8 mouse cellular contexts compared by ENCODE assay signal in the genomic region with DNA sequence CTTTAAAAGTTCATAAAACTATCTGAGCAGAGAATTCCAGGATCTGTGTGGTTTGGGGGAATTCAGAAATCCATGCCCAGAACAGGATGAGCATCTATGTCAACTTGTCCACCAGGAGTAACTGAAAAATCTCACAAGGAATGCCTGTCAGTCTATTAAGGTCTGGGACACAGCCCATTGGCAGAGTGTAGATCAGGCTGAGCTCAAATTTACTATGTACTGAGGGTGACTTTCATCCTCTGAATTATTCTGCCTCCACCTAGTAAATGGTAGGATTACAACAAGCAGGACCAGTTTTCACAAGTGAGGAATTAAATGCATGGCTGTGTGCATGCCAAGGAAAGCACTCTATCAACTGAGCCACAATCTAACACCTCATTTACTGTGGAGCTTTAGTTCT. TPM values are rescaled to one million over a fixed set of nuclear protein-coding genes. Genes with fewer than 3 reads are reported as not detected.
A peak's percentile ranks its signal among the peaks of the same experiment; 100 is the strongest.
DNase-seq lines count a peak whose midpoint lies in the region; ATAC-seq and TF ChIP-seq lines count a peak whose summit lies in the region.
"Had no signal": no experiment of that assay in that cellular context is flagged by ENCODE, and none has a peak within 500 bp of the region (broad histone marks: within the 10 kb centered on the region; RNA-seq: fewer than 3 reads in every experiment).

No protein-coding gene starts in this region.

- no peaks in the 10 kb centered on the region for H3K27me3 ChIP-seq in intestine, embryonic 14.5 days (replicated peaks; ENCODE audit: control insufficient read depth, insufficient read depth, low read length)
- no peaks in the 10 kb centered on the region for H3K27me3 ChIP-seq in intestine, postnatal 0 days (replicated peaks; ENCODE audit: control insufficient read depth, insufficient read depth, low read length)
- H3K27me3 ChIP-seq in embryonic facial prominence, embryonic 13.5 days = no peaks in the 10 kb centered on the region
- H3K27me3 ChIP-seq in forebrain, embryonic 16.5 days (replicated peaks; ENCODE audit: control insufficient read depth, insufficient read depth, low read length) = no peaks in the 10 kb centered on the region
- no peaks in the 10 kb centered on the region for H3K27me3 ChIP-seq in midbrain, embryonic 16.5 days (ENCODE audit: control insufficient read depth, insufficient read depth, low read depth, low read length)

- TF ChIP-seq CTCF in intestine, postnatal 0 days (IDR thresholded peaks at IDR 0.05; ENCODE audit: low read depth) = no peak

- peaks cover 13% of the 10 kb centered on the region for H3K4me1 ChIP-seq in intestine, embryonic 14.5 days (replicated peaks; ENCODE audit: control insufficient read depth, insufficient read depth, low read length)
- H3K4me1 ChIP-seq in intestine, postnatal 0 days (replicated peaks; ENCODE audit: control insufficient read depth, insufficient read depth, low read length) = no peaks in the 10 kb centered on the region
- peaks cover 12% of the 10 kb centered on the region for H3K4me1 ChIP-seq in embryonic facial prominence, embryonic 13.5 days
- H3K4me1 ChIP-seq in forebrain, embryonic 16.5 days (replicated peaks; ENCODE audit: control insufficient read depth, insufficient read depth, low read length) = peaks cover 20% of the 10 kb centered on the region
- peaks cover 2% of the 10 kb centered on the region; the same call in 1 of the 2 replicates for H3K4me1 ChIP-seq in midbrain, embryonic 16.5 days (ENCODE audit: control insufficient read depth, insufficient read depth, low read length)

- H3K27ac ChIP-seq in intestine, embryonic 14.5 days (ENCODE audit: low read depth) = peak overlapping the region; percentile 67; the same call in 1 of the 2 replicates
- no peak overlapping the region for H3K27ac ChIP-seq in intestine, postnatal 0 days (ENCODE audit: low read depth, low read length)
- peak overlapping the region; percentile 82 for H3K27ac ChIP-seq in embryonic facial prominence, embryonic 13.5 days
- H3K27ac ChIP-seq in forebrain, embryonic 16.5 days (ENCODE audit: low read length) = peak overlapping the region; percentile 88
- H3K27ac ChIP-seq in midbrain, embryonic 16.5 days (ENCODE audit: low read length) = peak overlapping the region; percentile 50
- H3K27ac ChIP-seq: left cerebral cortex, adult 2 months had no signal

- no peak overlapping the region for H3K4me2 ChIP-seq in intestine, embryonic 14.5 days (ENCODE audit: low read length)
- no peak overlapping the region for H3K4me2 ChIP-seq in intestine, postnatal 0 days (replicated peaks; ENCODE audit: low read depth)
- H3K4me2 ChIP-seq in embryonic facial prominence, embryonic 13.5 days = no peak overlapping the region
- H3K4me2 ChIP-seq in forebrain, embryonic 16.5 days (ENCODE audit: low read length) = no peak overlapping the region
- H3K4me2 ChIP-seq in midbrain, embryonic 16.5 days (ENCODE audit: low read length) = no peak overlapping the region

- no peaks in the 10 kb centered on the region for H3K9me3 ChIP-seq in intestine, embryonic 14.5 days (ENCODE audit: control insufficient read depth, low read length)
- H3K9me3 ChIP-seq in intestine, postnatal 0 days (ENCODE audit: control insufficient read depth) = no peaks in the 10 kb centered on the region
- H3K9me3 ChIP-seq in embryonic facial prominence, embryonic 13.5 days = no peaks in the 10 kb centered on the region
- H3K9me3 ChIP-seq in forebrain, embryonic 16.5 days (ENCODE audit: control insufficient read depth, low read length) = no peaks in the 10 kb centered on the region
- no peaks in the 10 kb centered on the region for H3K9me3 ChIP-seq in midbrain, embryonic 16.5 days (replicated peaks; ENCODE audit: control insufficient read depth, low read length, poor library complexity, severe bottlenecking)

- no peak overlapping the region for H3K9ac ChIP-seq in intestine, embryonic 14.5 days (ENCODE audit: low read length)
- no peak overlapping the region for H3K9ac ChIP-seq in intestine, postnatal 0 days (ENCODE audit: low read depth, low read length)
- H3K9ac ChIP-seq in embryonic facial prominence, embryonic 13.5 days = no peak overlapping the region
- no peak overlapping the region for H3K9ac ChIP-seq in forebrain, embryonic 16.5 days (replicated peaks; ENCODE audit: low read depth, low read length)
- no peak overlapping the region for H3K9ac ChIP-seq in midbrain, embryonic 16.5 days (ENCODE audit: low read depth, low read length)

- no peak for DNase-seq in intestine, embryonic 14.5 days (ENCODE audit: low spot score)
- DNase-seq in left cerebral cortex, adult 8-10 months (ENCODE audit: low spot score in 2 of 2) = no peak
- DNase-seq in cerebellum, adult 8-10 months = no peak

- ATAC-seq in intestine, embryonic 14.5 days (replicated peaks; ENCODE audit: low FRiP score, low TSS enrichment, low read depth) = no peak
- ATAC-seq in intestine, postnatal 0 days = no peak
- ATAC-seq in embryonic facial prominence, embryonic 13.5 days (ENCODE audit: insufficient number of reproducible peaks, insufficient read depth, low FRiP score, low TSS enrichment, low read depth) = no peak
- no peak for ATAC-seq in forebrain, embryonic 16.5 days
- no peak for ATAC-seq in midbrain, embryonic 16.5 days

- peaks cover 8% of the 10 kb centered on the region for H3K36me3 ChIP-seq in intestine, embryonic 14.5 days (ENCODE audit: control insufficient read depth, insufficient read depth, low read length)
- H3K36me3 ChIP-seq in intestine, postnatal 0 days (ENCODE audit: control insufficient read depth, insufficient read depth) = peaks cover 6% of the 10 kb centered on the region
- H3K36me3 ChIP-seq in embryonic facial prominence, embryonic 13.5 days = peaks cover 6% of the 10 kb centered on the region; the same call in 1 of the 2 replicates
- H3K36me3 ChIP-seq in forebrain, embryonic 16.5 days (ENCODE audit: control insufficient read depth, insufficient read depth) = 0 out of 2 replicates have a peak, but pooled peaks cover 3% of the 10 kb centered on the region
- peaks cover 4% of the 10 kb centered on the region; the same call in 1 of the 2 replicates for H3K36me3 ChIP-seq in midbrain, embryonic 16.5 days (ENCODE audit: control insufficient read depth, insufficient read depth, low read length)

- H3K4me3 ChIP-seq in intestine, embryonic 14.5 days (ENCODE audit: low read depth, low read length) = no peak overlapping the region
- no peak overlapping the region for H3K4me3 ChIP-seq in intestine, postnatal 0 days (ENCODE audit: low read depth, low read length)
- H3K4me3 ChIP-seq in embryonic facial prominence, embryonic 13.5 days = no peak overlapping the region
- no peak overlapping the region for H3K4me3 ChIP-seq in forebrain, embryonic 16.5 days (replicated peaks; ENCODE audit: low read length)
- H3K4me3 ChIP-seq in midbrain, embryonic 16.5 days (ENCODE audit: low read depth, low read length) = no peak overlapping the region
- H3K4me3 ChIP-seq: left cerebral cortex, adult 2 months had no signal

RNA-seq across cellular contexts. Expression of a gene that starts 9.3 kb away (rescaled TPM):
- 42.6 and 46.6 TPM in 2 replicates for polyA plus RNA-seq in intestine, embryonic 14.5 days (2014; fragmentation: Nextera tagmentation; extraction: Ambion mirVana)
- 15.3 and 16.6 TPM in 2 replicates for polyA plus RNA-seq in intestine, postnatal 0 days (2015; fragmentation: Nextera tagmentation; extraction: Ambion mirVana)
- 38.0 and 44.3 TPM in 2 replicates for polyA plus RNA-seq in embryonic facial prominence, embryonic 13.5 days (2015; fragmentation: Nextera tagmentation; extraction: Ambion mirVana)
- polyA plus RNA-seq in forebrain, embryonic 16.5 days (2015; fragmentation: Nextera tagmentation; extraction: Ambion mirVana) = 42.2 and 47.7 TPM in 2 replicates
- 38.5 and 40.2 TPM in 2 replicates for polyA plus RNA-seq in midbrain, embryonic 16.5 days (2015; fragmentation: Nextera tagmentation; extraction: Ambion mirVana)
- 100 to 1,000 TPM; 213 to 277 (median 242) TPM for total RNA-seq in left cerebral cortex, adult 8-10 months (2022)

RNA-seq across cellular contexts. Expression of a gene that starts 17.2 kb away (rescaled TPM):
- polyA plus RNA-seq in intestine, embryonic 14.5 days (2014; fragmentation: Nextera tagmentation; extraction: Ambion mirVana) = 61.9 and 62.1 TPM in 2 replicates
- 138 and 151 TPM in 2 replicates for polyA plus RNA-seq in intestine, postnatal 0 days (2015; fragmentation: Nextera tagmentation; extraction: Ambion mirVana)
- 73.4 and 74.6 TPM in 2 replicates for polyA plus RNA-seq in embryonic facial prominence, embryonic 13.5 days (2015; fragmentation: Nextera tagmentation; extraction: Ambion mirVana)
- polyA plus RNA-seq in forebrain, embryonic 16.5 days (2015; fragmentation: Nextera tagmentation; extraction: Ambion mirVana) = 68.4 and 70.2 TPM in 2 replicates
- polyA plus RNA-seq in midbrain, embryonic 16.5 days (2015; fragmentation: Nextera tagmentation; extraction: Ambion mirVana) = 63.7 and 67.2 TPM in 2 replicates
- 10 to 100 TPM; 40.4 to 57.3 (median 48.1) TPM for total RNA-seq in left cerebral cortex, adult 8-10 months (2022)

RNA-seq across cellular contexts. Expression of a gene that starts 48.5 kb away (rescaled TPM):
- 18.5 and 20.8 TPM in 2 replicates for polyA plus RNA-seq in intestine, embryonic 14.5 days (2014; fragmentation: Nextera tagmentation; extraction: Ambion mirVana)
- 12.0 and 12.4 TPM in 2 replicates for polyA plus RNA-seq in intestine, postnatal 0 days (2015; fragmentation: Nextera tagmentation; extraction: Ambion mirVana)
- 43.5 and 44.9 TPM in 2 replicates for polyA plus RNA-seq in embryonic facial prominence, embryonic 13.5 days (2015; fragmentation: Nextera tagmentation; extraction: Ambion mirVana)
- polyA plus RNA-seq in forebrain, embryonic 16.5 days (2015; fragmentation: Nextera tagmentation; extraction: Ambion mirVana) = 57.6 and 67.1 TPM in 2 replicates
- 48.6 and 50.6 TPM in 2 replicates for polyA plus RNA-seq in midbrain, embryonic 16.5 days (2015; fragmentation: Nextera tagmentation; extraction: Ambion mirVana)
- 100 to 1,000 TPM in 1 of 4 experiments, 10 to 100 TPM in 3; 89.3 to 101 (median 94.8) TPM for total RNA-seq in left cerebral cortex, adult 8-10 months (2022)
